Mouse (Mus musculus) embryo, embryonic 9.5 days (tissue): ENCODE data around the gene Stox2.

Experiments
- DNase-seq: peaks from one replicate; pipeline ENCODE4 v3.0.0-alpha.2; 2017; ENCODE audit errors: extremely low spot score

Stox2 gene

GRCm38 (mm10) chr8:47409061-47409460, 37.1 kb downstream of the Stox2 start:
- peak; percentile 18 for DNase-seq

- no peak for DNase-seq
These were observed 41.3 kb downstream of the Stox2 start for GRCm38 (mm10) chr8:47404852-47405251.

- no peak for DNase-seq
These were observed 53.2 kb downstream of the Stox2 start for GRCm38 (mm10) chr8:47392927-47393326.

DNA sequence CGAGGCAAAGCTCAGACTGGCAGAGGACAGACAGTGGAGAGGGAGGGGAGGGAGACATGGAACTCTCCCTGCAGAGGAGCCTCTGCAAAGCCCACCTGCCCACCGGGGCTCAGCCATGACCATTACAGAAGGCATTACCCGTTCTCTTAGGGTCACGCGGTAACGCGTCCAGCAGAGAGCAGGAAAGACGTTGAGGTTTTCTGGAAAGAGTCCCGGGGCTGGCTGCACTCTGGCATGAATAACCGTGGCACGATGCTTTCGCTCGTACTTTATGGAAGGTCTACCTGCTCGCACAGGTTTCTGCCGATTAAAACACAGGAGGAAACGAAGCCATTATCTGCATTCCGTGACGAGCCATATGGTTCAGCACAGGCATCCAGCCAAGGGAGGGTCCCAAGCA, 53.9 kb downstream of the Stox2 start:
- DNase-seq = no peak

- no peak for DNase-seq
These were observed 54.3 kb downstream of the Stox2 start for GRCm38 (mm10) chr8:47391844-47392243.

GRCm38 (mm10) chr8:47389430-47389829, 56.7 kb downstream of the Stox2 start:
- no peak for DNase-seq

GRCm38 (mm10) chr8:47388171-47388570, 58.0 kb downstream of the Stox2 start:
- DNase-seq = no peak

- DNase-seq = no peak
These were observed 60.4 kb downstream of the Stox2 start for GRCm38 (mm10) chr8:47385810-47386209.

- DNase-seq = no peak
These were observed 62.0 kb downstream of the Stox2 start for GRCm38 (mm10) chr8:47384151-47384550.

- DNase-seq = no peak
These were observed 62.5 kb downstream of the Stox2 start for GRCm38 (mm10) chr8:47383632-47384031.

- DNase-seq = no peak
These were observed 64.9 kb downstream of the Stox2 start for GRCm38 (mm10) chr8:47381216-47381615.

- DNase-seq = no peak
These were observed 65.4 kb downstream of the Stox2 start for GRCm38 (mm10) chr8:47380725-47381124.

GRCm38 (mm10) chr8:47380075-47380474, 66.1 kb downstream of the Stox2 start:
- DNase-seq = no peak

DNA sequence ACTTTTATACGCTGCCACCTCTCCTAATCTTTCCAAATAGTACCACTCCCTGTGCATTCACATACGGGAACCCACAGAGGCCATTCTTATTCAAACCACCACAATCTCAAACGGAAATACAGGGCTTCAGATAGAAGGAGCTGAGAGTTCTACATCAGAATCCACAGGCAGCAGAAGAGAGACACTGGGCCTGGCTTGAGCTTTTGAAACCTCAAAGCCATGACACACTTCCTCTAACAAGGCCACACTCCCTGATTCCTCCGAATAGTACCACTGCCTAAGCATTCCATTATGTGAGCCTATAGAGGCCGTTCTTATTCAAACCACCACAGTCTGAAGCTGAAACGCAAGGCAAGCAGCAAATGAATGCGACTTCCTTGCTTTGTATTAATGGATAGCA, 69.5 kb downstream of the Stox2 start:
- DNase-seq = no peak

GRCm38 (mm10) chr8:47373757-47374156, 72.4 kb downstream of the Stox2 start:
- no peak for DNase-seq

- peak; percentile 46 for DNase-seq
These were observed 74.6 kb downstream of the Stox2 start for GRCm38 (mm10) chr8:47371539-47371938.

DNA sequence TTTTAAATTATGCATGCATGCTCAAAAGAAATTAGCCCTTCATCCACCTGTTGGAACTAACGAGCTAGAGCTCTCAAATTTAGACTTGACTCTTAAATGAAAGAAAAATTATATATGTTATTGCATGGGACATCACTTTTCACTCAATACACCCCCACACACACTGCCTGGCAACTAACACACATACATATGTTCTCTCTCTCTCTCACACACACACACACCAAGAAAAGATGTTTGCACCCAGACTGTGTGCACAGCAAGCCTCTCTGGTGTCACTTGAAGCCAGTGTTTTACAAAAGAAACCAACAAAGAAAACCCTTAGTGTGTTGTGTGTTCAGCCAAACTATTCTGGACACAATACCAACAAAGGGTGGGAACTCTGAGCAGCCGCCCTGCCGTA, 75.1 kb downstream of the Stox2 start:
- no peak for DNase-seq

GRCm38 (mm10) chr8:47370421-47371080, 75.6 kb downstream of the Stox2 start:
- peak; percentile 85 for DNase-seq

- no peak for DNase-seq
These were observed 76.2 kb downstream of the Stox2 start for GRCm38 (mm10) chr8:47369949-47370348.

DNA sequence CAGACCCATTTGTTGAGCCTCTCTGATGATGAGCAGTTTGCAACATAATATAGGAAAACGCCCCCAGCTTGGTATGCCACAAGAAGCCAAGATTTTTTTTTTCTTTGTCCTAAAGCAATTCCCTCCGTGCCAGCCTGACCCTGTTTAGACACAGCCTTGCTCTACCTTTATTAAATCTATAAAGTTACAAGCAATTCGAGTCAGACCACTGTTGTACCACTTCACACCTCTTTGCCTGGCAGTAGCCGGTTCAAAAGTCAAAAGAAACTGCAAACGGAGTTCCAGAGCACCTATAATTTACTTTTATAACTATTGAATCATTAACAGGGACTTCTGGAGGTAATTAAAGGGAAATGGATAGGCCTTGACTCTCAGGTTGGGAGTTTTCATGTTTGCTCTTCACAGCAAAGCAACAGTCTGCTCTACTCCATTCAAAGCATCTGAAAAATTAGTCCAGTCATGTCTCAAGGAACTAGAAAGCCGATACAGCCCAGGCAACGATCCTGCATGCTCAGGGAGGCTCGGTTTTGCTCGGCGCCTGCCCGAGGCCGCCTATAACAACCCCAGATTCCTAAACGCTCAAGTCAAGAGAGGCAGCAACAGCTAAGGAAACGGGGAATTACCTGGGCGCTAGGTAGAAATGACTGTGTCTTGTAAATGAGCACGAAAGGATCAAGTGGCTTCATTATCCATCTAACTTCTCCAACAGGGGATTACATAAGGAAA, 77.0 kb downstream of the Stox2 start:
- no peak for DNase-seq

GRCm38 (mm10) chr8:47367029-47367428, 79.1 kb downstream of the Stox2 start:
- no peak for DNase-seq

DNA sequence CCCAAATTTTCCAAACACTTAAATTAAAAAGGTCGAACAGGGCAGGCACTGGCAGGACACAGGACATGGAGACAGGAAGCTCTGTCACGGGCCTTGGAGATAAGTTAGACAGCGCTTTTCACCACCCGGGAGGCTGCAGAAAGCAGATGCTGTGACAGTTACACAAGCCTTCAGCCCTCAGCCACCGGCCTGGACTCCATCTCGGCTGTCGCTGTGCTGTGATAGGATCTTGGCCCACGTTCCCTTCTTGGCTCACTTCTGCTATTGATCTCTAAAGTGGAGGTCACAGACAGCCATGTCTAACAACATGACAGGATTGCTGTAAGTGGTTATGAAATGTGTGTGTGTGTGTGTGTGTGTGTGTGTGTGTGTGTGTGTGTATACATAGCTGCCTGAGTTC, 82.9 kb downstream of the Stox2 start:
- no peak for DNase-seq

DNA sequence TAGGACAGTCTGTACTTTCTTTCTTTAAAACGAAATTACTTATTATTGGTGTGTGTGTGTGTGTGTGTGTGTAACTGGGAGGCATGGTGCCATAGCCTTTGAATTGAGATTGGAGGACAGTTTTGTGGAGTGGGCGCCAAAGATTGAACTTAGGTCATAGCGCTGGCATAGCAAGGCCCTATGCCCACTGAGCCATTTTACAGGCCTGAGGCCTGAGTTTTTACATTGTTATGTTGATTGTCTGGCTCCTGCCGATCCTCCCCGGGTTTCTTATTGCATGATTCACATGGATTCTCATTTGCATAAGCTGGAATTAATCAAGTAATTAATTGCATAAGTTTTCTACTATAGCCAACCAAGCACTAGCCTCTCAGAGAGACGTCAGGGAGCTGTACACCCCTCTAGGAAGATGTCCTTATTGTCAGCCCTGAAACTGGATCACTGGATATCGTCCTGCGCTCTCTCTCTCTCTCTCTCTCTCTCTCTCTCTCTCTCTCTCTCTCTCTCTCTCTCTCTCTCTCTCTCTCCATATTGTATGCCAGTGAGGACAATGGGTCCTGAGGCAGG, 90.7 kb downstream of the Stox2 start:
- no peak for DNase-seq
